Mouse (Mus musculus): ENCODE data around the gene E130114P18Rik.

Gene E130114P18Rik

GRCm38 (mm10) chr4:97696684-97697615, 80.9 kb downstream of the E130114P18Rik start:
- in situ Hi-C loops (cut with MboI, MseI) = no loop called here

GRCm38 (mm10) chr4:97695414-97696040, 82.4 kb downstream of the E130114P18Rik start:
- in situ Hi-C loops (cut with MboI, MseI) = no loop called here

- in situ Hi-C loops (cut with MboI, MseI) = no loop called here
Observed at GRCm38 (mm10) chr4:97693931-97694330, 83.9 kb downstream of the E130114P18Rik start.

- in situ Hi-C loops (cut with MboI, MseI) = no loop called here
Observed at GRCm38 (mm10) chr4:97693054-97693453, 84.8 kb downstream of the E130114P18Rik start.

GRCm38 (mm10) chr4:97690384-97690766, 87.5 kb downstream of the E130114P18Rik start:
- in situ Hi-C loops (cut with MboI, MseI) = no loop called here

- in situ Hi-C loops (cut with MboI, MseI) = no loop called here
Observed at GRCm38 (mm10) chr4:97689456-97690383, 88.2 kb downstream of the E130114P18Rik start.

GRCm38 (mm10) chr4:97686020-97686419, 91.9 kb downstream of the E130114P18Rik start:
- in situ Hi-C loops (cut with MboI, MseI) = no loop called here

GRCm38 (mm10) chr4:97676579-97676937, 101.3 kb downstream of the E130114P18Rik start:
- in situ Hi-C loops (cut with MboI, MseI) = no loop called here

GRCm38 (mm10) chr4:97675741-97676578, 101.9 kb downstream of the E130114P18Rik start:
- in situ Hi-C loops (cut with MboI, MseI) = no loop called here

GRCm38 (mm10) chr4:97673854-97674510, 103.9 kb downstream of the E130114P18Rik start:
- in situ Hi-C loops (cut with MboI, MseI) = no loop called here

GRCm38 (mm10) chr4:97672501-97672900, 105.4 kb downstream of the E130114P18Rik start:
- in situ Hi-C loops (cut with MboI, MseI) = no loop called here

GRCm38 (mm10) chr4:97671911-97672310, 106.0 kb downstream of the E130114P18Rik start:
- in situ Hi-C loops (cut with MboI, MseI) = no loop called here

- in situ Hi-C loops (cut with MboI, MseI) = no loop called here
Observed at GRCm38 (mm10) chr4:97670418-97670817, 107.5 kb downstream of the E130114P18Rik start.

GRCm38 (mm10) chr4:97669808-97670207, 108.1 kb downstream of the E130114P18Rik start:
- in situ Hi-C loops (cut with MboI, MseI) = no loop called here

GRCm38 (mm10) chr4:97665428-97665755, 112.5 kb downstream of the E130114P18Rik start:
- in situ Hi-C loops (cut with MboI, MseI) = no loop called here

- in situ Hi-C loops (cut with MboI, MseI) = no loop called here
Observed at GRCm38 (mm10) chr4:97664738-97665427, 113.0 kb downstream of the E130114P18Rik start.

GRCm38 (mm10) chr4:97663922-97664321, 114.0 kb downstream of the E130114P18Rik start:
- in situ Hi-C loops (cut with MboI, MseI) = no loop called here

GRCm38 (mm10) chr4:97662841-97663240, 115.0 kb downstream of the E130114P18Rik start:
- in situ Hi-C loops (cut with MboI, MseI) = no loop called here

GRCm38 (mm10) chr4:97661611-97662273, 116.1 kb downstream of the E130114P18Rik start:
- in situ Hi-C loops (cut with MboI, MseI) = no loop called here
